Comparison of ENCODE assay signal across 17 mouse cellular contexts in genomic region chr4:30262101-30262500, GRCm38 (mm10).
DNase-seq lines count a peak whose midpoint lies in the region; ATAC-seq and TF ChIP-seq lines count a peak whose summit lies in the region.
"Had no signal": no experiment of that assay in that cellular context is flagged by ENCODE, and none has a peak within 500 bp of the region (broad histone marks: within the 10 kb centered on the region; RNA-seq: fewer than 3 reads in every experiment).

No protein-coding gene starts in this region.

- DNase-seq in forebrain, embryonic 10.5 days (ENCODE audit: extremely low spot score, low spot score), result no peak
- peak; percentile 7 for DNase-seq in lung, embryonic 14.5 days
- no peak for DNase-seq in lung, adult 2 months
- DNase-seq in layer of hippocampus, postnatal 10 days (ENCODE audit: low spot score in 2 of 2), result peak; percentile 6 to 19
- no peak for DNase-seq in frontal cortex, postnatal 10 days (ENCODE audit: low spot score in 2 of 2)
- no peak for DNase-seq in thymus, adult 18-20 months
- DNase-seq: kidney, postnatal 4 days; thymus, postnatal 14 days had no signal

- H3K4me3 ChIP-seq in forebrain, embryonic 15.5 days, result no peak overlapping the region
- no peak overlapping the region for H3K4me3 ChIP-seq in forebrain, embryonic 10.5 days
- no peak overlapping the region for H3K4me3 ChIP-seq in lung, embryonic 14.5 days (ENCODE audit: low read depth, low read length)
- H3K4me3 ChIP-seq in lung, adult 2 months (replicated peaks; ENCODE audit: extremely low read depth, low read depth, low read length), result no peak overlapping the region
- H3K4me3 ChIP-seq in forebrain, embryonic 16.5 days (replicated peaks; ENCODE audit: low read length), result no peak overlapping the region
- H3K4me3 ChIP-seq: embryonic facial prominence, embryonic 13.5 days; hindbrain, embryonic 10.5 days; intestine, embryonic 15.5 days; lung, embryonic 15.5 days; midbrain, embryonic 13.5 days had no signal

- no peaks in the 10 kb centered on the region for H3K27me3 ChIP-seq in forebrain, embryonic 15.5 days
- no peaks in the 10 kb centered on the region for H3K27me3 ChIP-seq in forebrain, embryonic 10.5 days (ENCODE audit: poor library complexity, severe bottlenecking)
- no peaks in the 10 kb centered on the region for H3K27me3 ChIP-seq in lung, embryonic 14.5 days (ENCODE audit: insufficient read depth, low read length)
- no peaks in the 10 kb centered on the region for H3K27me3 ChIP-seq in forebrain, embryonic 16.5 days (replicated peaks; ENCODE audit: control insufficient read depth, insufficient read depth, low read length)
- H3K27me3 ChIP-seq: embryonic facial prominence, embryonic 13.5 days; intestine, embryonic 15.5 days; lung, embryonic 15.5 days; midbrain, embryonic 13.5 days had no signal

- no peaks in the 10 kb centered on the region for H3K36me3 ChIP-seq in forebrain, embryonic 15.5 days
- H3K36me3 ChIP-seq in forebrain, embryonic 10.5 days (replicated peaks), result no peaks in the 10 kb centered on the region
- no peaks in the 10 kb centered on the region for H3K36me3 ChIP-seq in lung, embryonic 14.5 days (ENCODE audit: insufficient read depth)
- H3K36me3 ChIP-seq in forebrain, embryonic 16.5 days (ENCODE audit: control insufficient read depth, insufficient read depth), result no peaks in the 10 kb centered on the region
- H3K36me3 ChIP-seq: embryonic facial prominence, embryonic 13.5 days; hindbrain, embryonic 10.5 days; intestine, embryonic 15.5 days; lung, embryonic 15.5 days; midbrain, embryonic 13.5 days had no signal

- no peak overlapping the region for H3K27ac ChIP-seq in forebrain, embryonic 15.5 days (replicated peaks)
- no peak overlapping the region for H3K27ac ChIP-seq in forebrain, embryonic 10.5 days
- no peak overlapping the region for H3K27ac ChIP-seq in lung, embryonic 14.5 days (ENCODE audit: low read depth)
- no peak overlapping the region for H3K27ac ChIP-seq in forebrain, embryonic 16.5 days (ENCODE audit: low read length)
- H3K27ac ChIP-seq: embryonic facial prominence, embryonic 13.5 days; hindbrain, embryonic 10.5 days; intestine, embryonic 15.5 days; lung, embryonic 15.5 days; macrophage; midbrain, embryonic 13.5 days had no signal

- no peaks in the 10 kb centered on the region for H3K9me3 ChIP-seq in forebrain, embryonic 15.5 days
- H3K9me3 ChIP-seq in forebrain, embryonic 10.5 days, result no peaks in the 10 kb centered on the region
- H3K9me3 ChIP-seq in lung, embryonic 14.5 days (ENCODE audit: low read depth, low read length), result no peaks in the 10 kb centered on the region
- H3K9me3 ChIP-seq in forebrain, embryonic 16.5 days (ENCODE audit: control insufficient read depth, low read length), result no peaks in the 10 kb centered on the region
- H3K9me3 ChIP-seq: embryonic facial prominence, embryonic 13.5 days; hindbrain, embryonic 10.5 days; intestine, embryonic 15.5 days; lung, embryonic 15.5 days; midbrain, embryonic 13.5 days had no signal

- no peak overlapping the region for H3K9ac ChIP-seq in forebrain, embryonic 15.5 days (replicated peaks)
- no peak overlapping the region for H3K9ac ChIP-seq in lung, embryonic 14.5 days
- H3K9ac ChIP-seq in forebrain, embryonic 16.5 days (replicated peaks; ENCODE audit: low read depth, low read length), result no peak overlapping the region
- H3K9ac ChIP-seq: embryonic facial prominence, embryonic 13.5 days; intestine, embryonic 15.5 days; lung, embryonic 15.5 days; midbrain, embryonic 13.5 days had no signal

- TF ChIP-seq POLR2A in lung, adult 2 months (IDR thresholded peaks at IDR 0.05; ENCODE audit: borderline replicate concordance, extremely low read depth, low read depth, low read length), result no peak

- peak; percentile 72; the same call in 1 of the 2 replicates for ATAC-seq in forebrain, embryonic 15.5 days (replicated peaks)
- ATAC-seq in lung, embryonic 14.5 days (ENCODE audit: insufficient read depth), result no peak
- ATAC-seq in forebrain, embryonic 16.5 days, result peak; percentile 83
- ATAC-seq: intestine, embryonic 15.5 days; midbrain, embryonic 13.5 days had no signal

- no peaks in the 10 kb centered on the region for H3K4me1 ChIP-seq in forebrain, embryonic 15.5 days
- no peaks in the 10 kb centered on the region for H3K4me1 ChIP-seq in forebrain, embryonic 10.5 days
- H3K4me1 ChIP-seq in lung, embryonic 14.5 days (ENCODE audit: insufficient read depth), result no peaks in the 10 kb centered on the region
- no peaks in the 10 kb centered on the region for H3K4me1 ChIP-seq in lung, adult 2 months (ENCODE audit: control insufficient read depth, insufficient read depth, low read length)
- H3K4me1 ChIP-seq in forebrain, embryonic 16.5 days (replicated peaks; ENCODE audit: control insufficient read depth, insufficient read depth, low read length), result no peaks in the 10 kb centered on the region
- H3K4me1 ChIP-seq: embryonic facial prominence, embryonic 13.5 days; hindbrain, embryonic 10.5 days; intestine, embryonic 15.5 days; lung, embryonic 15.5 days; midbrain, embryonic 13.5 days had no signal

- no peak overlapping the region for H3K4me2 ChIP-seq in forebrain, embryonic 15.5 days (replicated peaks)
- no peak overlapping the region for H3K4me2 ChIP-seq in lung, embryonic 14.5 days
- H3K4me2 ChIP-seq in forebrain, embryonic 16.5 days (ENCODE audit: low read length), result no peak overlapping the region
- H3K4me2 ChIP-seq: embryonic facial prominence, embryonic 13.5 days; intestine, embryonic 15.5 days; liver, embryonic 11.5 days; lung, embryonic 15.5 days; midbrain, embryonic 13.5 days had no signal

- 37% methylated on average over 2 of the region's 2 CpGs for WGBS in forebrain, embryonic 15.5 days
- 95% methylated on average over 2 of the region's 2 CpGs for WGBS in forebrain, embryonic 10.5 days
- 53% methylated on average over 2 of the region's 2 CpGs for WGBS in lung, embryonic 14.5 days
- WGBS in lung, adult 2 months, result 58% methylated on average over 2 of the region's 2 CpGs
- 35% methylated on average over 2 of the region's 2 CpGs for WGBS in forebrain, embryonic 16.5 days

- TF ChIP-seq CTCF in lung, embryonic 14.5 days (IDR thresholded peaks at IDR 0.05; ENCODE audit: low read depth), result no peak
- no peak for TF ChIP-seq CTCF in lung, adult 2 months (IDR thresholded peaks at IDR 0.05; ENCODE audit: insufficient read depth, low read length)

Comparison
In these comparisons a context has a peak if more than half of its experiments do, and no peak if none do; other contexts are left out.
1. DNase-seq: peak in lung, embryonic 14.5 days (single experiment) and layer of hippocampus, postnatal 10 days (2 of 2); none in forebrain, embryonic 10.5 days (single experiment), lung, adult 2 months (single experiment), frontal cortex, postnatal 10 days (0 of 2) and thymus, adult 18-20 months (0 of 2).